Comparison of ENCODE assay signal across 13 mouse cellular contexts in genomic region chr14:40992464-40992863, GRCm38 (mm10). TPM values are rescaled to one million over a fixed set of nuclear protein-coding genes. Genes with fewer than 3 reads are reported as not detected.
DNase-seq lines count a peak whose midpoint lies in the region; ATAC-seq and TF ChIP-seq lines count a peak whose summit lies in the region.
"Had no signal": no experiment of that assay in that cellular context is flagged by ENCODE, and none has a peak within 500 bp of the region (broad histone marks: within the 10 kb centered on the region; RNA-seq: fewer than 3 reads in every experiment).

No protein-coding gene starts in this region.

- H3K4me1 ChIP-seq in lung, embryonic 14.5 days (ENCODE audit: insufficient read depth), result no peaks in the 10 kb centered on the region
- H3K4me1 ChIP-seq in lung, adult 2 months (ENCODE audit: control insufficient read depth, insufficient read depth, low read length), result no peaks in the 10 kb centered on the region
- peaks cover 78% of the 10 kb centered on the region for H3K4me1 ChIP-seq in liver, embryonic 12.5 days
- no peaks in the 10 kb centered on the region for H3K4me1 ChIP-seq in stomach, embryonic 16.5 days (ENCODE audit: control insufficient read depth, insufficient read depth, low read length)
- no peaks in the 10 kb centered on the region for H3K4me1 ChIP-seq in hindbrain, embryonic 11.5 days (replicated peaks; ENCODE audit: control insufficient read depth, insufficient read depth, low read length)
- no peaks in the 10 kb centered on the region for H3K4me1 ChIP-seq in hindbrain, embryonic 13.5 days (replicated peaks)
- H3K4me1 ChIP-seq: midbrain, embryonic 15.5 days had no signal

- peak; percentile 47 for ATAC-seq in lung, embryonic 14.5 days (ENCODE audit: insufficient read depth)
- ATAC-seq in common myeloid progenitor, adult 5-6 weeks (replicated peaks; ENCODE audit: low read depth, poor library complexity, severe bottlenecking), result peak; percentile 47; the same call in 1 of the 2 replicates
- peak; percentile 89 for ATAC-seq in liver, embryonic 12.5 days
- ATAC-seq in stomach, embryonic 16.5 days (ENCODE audit: insufficient read depth, low FRiP score), result peak; percentile 54; the same call in 1 of the 2 replicates
- ATAC-seq in hindbrain, embryonic 11.5 days (ENCODE audit: low FRiP score), result no peak
- ATAC-seq in hindbrain, embryonic 13.5 days (ENCODE audit: low FRiP score), result no peak
- ATAC-seq: midbrain, embryonic 15.5 days had no signal

- no peaks in the 10 kb centered on the region for H3K9me3 ChIP-seq in lung, embryonic 14.5 days (ENCODE audit: low read depth, low read length)
- H3K9me3 ChIP-seq in liver, embryonic 12.5 days (replicated peaks), result no peaks in the 10 kb centered on the region
- no peaks in the 10 kb centered on the region for H3K9me3 ChIP-seq in stomach, embryonic 16.5 days (replicated peaks; ENCODE audit: control insufficient read depth, low read length)
- no peaks in the 10 kb centered on the region for H3K9me3 ChIP-seq in hindbrain, embryonic 11.5 days (ENCODE audit: control insufficient read depth, low read length)
- H3K9me3 ChIP-seq in hindbrain, embryonic 13.5 days, result no peaks in the 10 kb centered on the region
- H3K9me3 ChIP-seq: midbrain, embryonic 15.5 days had no signal

- no peak for TF ChIP-seq POLR2A in lung, adult 2 months (IDR thresholded peaks at IDR 0.05; ENCODE audit: borderline replicate concordance, extremely low read depth, low read depth, low read length)

- WGBS in lung, embryonic 14.5 days, result 30% methylated on average over 6 of the region's 6 CpGs
- WGBS in lung, adult 2 months, result 42% methylated on average over 6 of the region's 6 CpGs
- 2% methylated on average over 6 of the region's 6 CpGs for WGBS in liver, embryonic 12.5 days (ENCODE audit: insufficient replicate concordance)
- WGBS in stomach, embryonic 16.5 days, result 41% methylated on average over 6 of the region's 6 CpGs
- WGBS in hindbrain, embryonic 11.5 days, result 88% methylated on average over 6 of the region's 6 CpGs
- WGBS in hindbrain, embryonic 13.5 days, result 87% methylated on average over 6 of the region's 6 CpGs

- H3K4me2 ChIP-seq in lung, embryonic 14.5 days, result no peak overlapping the region
- H3K4me2 ChIP-seq in liver, embryonic 12.5 days, result peak overlapping the region; percentile 66
- H3K4me2 ChIP-seq in stomach, embryonic 16.5 days (ENCODE audit: low read depth, low read length), result no peak overlapping the region
- H3K4me2 ChIP-seq in hindbrain, embryonic 11.5 days (replicated peaks; ENCODE audit: low read depth, low read length), result no peak overlapping the region
- H3K4me2 ChIP-seq in hindbrain, embryonic 13.5 days, result no peak overlapping the region
- H3K4me2 ChIP-seq: midbrain, embryonic 15.5 days had no signal

- no peaks in the 10 kb centered on the region for H3K27me3 ChIP-seq in lung, embryonic 14.5 days (ENCODE audit: insufficient read depth, low read length)
- no peaks in the 10 kb centered on the region for H3K27me3 ChIP-seq in liver, embryonic 12.5 days (replicated peaks)
- no peaks in the 10 kb centered on the region for H3K27me3 ChIP-seq in stomach, embryonic 16.5 days (ENCODE audit: control insufficient read depth, insufficient read depth, low read length)
- no peaks in the 10 kb centered on the region for H3K27me3 ChIP-seq in hindbrain, embryonic 11.5 days (ENCODE audit: control insufficient read depth, insufficient read depth, low read length)
- no peaks in the 10 kb centered on the region for H3K27me3 ChIP-seq in hindbrain, embryonic 13.5 days
- H3K27me3 ChIP-seq: midbrain, embryonic 15.5 days had no signal

- peak overlapping the region; percentile 52; the same call in 1 of the 2 replicates for H3K27ac ChIP-seq in lung, embryonic 14.5 days (ENCODE audit: low read depth)
- H3K27ac ChIP-seq in liver, embryonic 12.5 days, result peak overlapping the region; percentile 92
- no peak overlapping the region for H3K27ac ChIP-seq in stomach, embryonic 16.5 days (ENCODE audit: low read length)
- H3K27ac ChIP-seq in hindbrain, embryonic 11.5 days (ENCODE audit: low read depth, low read length), result no peak overlapping the region
- H3K27ac ChIP-seq in hindbrain, embryonic 13.5 days, result no peak overlapping the region
- H3K27ac ChIP-seq: midbrain, embryonic 15.5 days had no signal

- DNase-seq in lung, embryonic 14.5 days, result no peak
- DNase-seq in lung, adult 2 months, result no peak
- no peak for DNase-seq in hindbrain, embryonic 11.5 days (ENCODE audit: low spot score)
- DNase-seq in adrenal gland, adult 2 months, result no peak
- DNase-seq: adrenal gland, adult 8-10 months; heart, postnatal 14 days; lung, postnatal 10 days; right cerebral cortex, adult 18-20 months had no signal

- H3K9ac ChIP-seq in lung, embryonic 14.5 days, result no peak overlapping the region
- H3K9ac ChIP-seq in liver, embryonic 12.5 days, result peak overlapping the region; percentile 68
- H3K9ac ChIP-seq in stomach, embryonic 16.5 days (ENCODE audit: low read length), result no peak overlapping the region
- H3K9ac ChIP-seq in hindbrain, embryonic 11.5 days (ENCODE audit: low read depth, low read length), result no peak overlapping the region
- no peak overlapping the region for H3K9ac ChIP-seq in hindbrain, embryonic 13.5 days
- H3K9ac ChIP-seq: midbrain, embryonic 15.5 days had no signal

- TF ChIP-seq CTCF in lung, embryonic 14.5 days (IDR thresholded peaks at IDR 0.05; ENCODE audit: low read depth), result no peak
- TF ChIP-seq CTCF in lung, adult 2 months (IDR thresholded peaks at IDR 0.05; ENCODE audit: insufficient read depth, low read length), result no peak

- peaks cover 29% of the 10 kb centered on the region for H3K36me3 ChIP-seq in lung, embryonic 14.5 days (ENCODE audit: insufficient read depth)
- H3K36me3 ChIP-seq in liver, embryonic 12.5 days, result peaks cover 41% of the 10 kb centered on the region
- no peaks in the 10 kb centered on the region for H3K36me3 ChIP-seq in stomach, embryonic 16.5 days (ENCODE audit: control insufficient read depth, insufficient read depth, low read length)
- H3K36me3 ChIP-seq in hindbrain, embryonic 11.5 days (ENCODE audit: control insufficient read depth, insufficient read depth, low read length), result no peaks in the 10 kb centered on the region
- H3K36me3 ChIP-seq in hindbrain, embryonic 13.5 days, result peaks cover 43% of the 10 kb centered on the region

- H3K4me3 ChIP-seq in lung, embryonic 14.5 days (ENCODE audit: low read depth, low read length), result no peak overlapping the region
- H3K4me3 ChIP-seq in lung, adult 2 months (replicated peaks; ENCODE audit: extremely low read depth, low read depth, low read length), result no peak overlapping the region
- peak overlapping the region; percentile 44 for H3K4me3 ChIP-seq in liver, embryonic 12.5 days
- H3K4me3 ChIP-seq in stomach, embryonic 16.5 days (replicated peaks; ENCODE audit: low read length), result no peak overlapping the region
- H3K4me3 ChIP-seq in hindbrain, embryonic 11.5 days (ENCODE audit: low read depth, low read length), result no peak overlapping the region
- no peak overlapping the region for H3K4me3 ChIP-seq in hindbrain, embryonic 13.5 days
- H3K4me3 ChIP-seq: midbrain, embryonic 15.5 days had no signal

RNA-seq across cellular contexts. Expression of gene Fam213a, which starts 21.1 kb away (rescaled TPM):
- polyA plus RNA-seq in lung, embryonic 14.5 days (2014; fragmentation: Nextera tagmentation; extraction: Ambion mirVana), result 167 and 173 TPM in 2 replicates
- 12.6 and 12.8 TPM in 2 replicates for polyA plus RNA-seq in lung, adult 2 months (2012; rRNA removed)
- 26.4 and 32.5 TPM in 2 replicates for total RNA-seq in common myeloid progenitor, adult 5-6 weeks (2017)
- 77.7 and 79.0 TPM in 2 replicates for polyA plus RNA-seq in liver, embryonic 12.5 days (2016; fragmentation: Nextera tagmentation; extraction: Ambion mirVana)
- polyA plus RNA-seq in stomach, embryonic 16.5 days (2015; fragmentation: Nextera tagmentation; extraction: Ambion mirVana), result 42.4 and 45.1 TPM in 2 replicates
- polyA plus RNA-seq in hindbrain, embryonic 11.5 days (2014; fragmentation: Nextera tagmentation; extraction: Ambion mirVana), result 54.9 and 65.8 TPM in 2 replicates
- polyA plus RNA-seq in hindbrain, embryonic 13.5 days (2015; fragmentation: Nextera tagmentation; extraction: Ambion mirVana), result 78.5 and 81.6 TPM in 2 replicates
- 100 to 1,000 TPM in 1 of 2 experiments, 10 to 100 TPM in 1; 98.0 to 158 TPM for total RNA-seq in adrenal gland, adult 2 months (2021)
- 26.2 and 36.3 TPM in 2 replicates for polyA plus RNA-seq in adrenal gland, adult 2 months (2012; rRNA removed)

RNA-seq across cellular contexts. Expression of gene Tspan14, which starts 25.9 kb away (rescaled TPM):
- polyA plus RNA-seq in lung, embryonic 14.5 days (2014; fragmentation: Nextera tagmentation; extraction: Ambion mirVana), result 104 and 105 TPM in 2 replicates
- 82.2 and 94.2 TPM in 2 replicates for polyA plus RNA-seq in lung, adult 2 months (2012; rRNA removed)
- total RNA-seq in common myeloid progenitor, adult 5-6 weeks (2017), result 46.6 and 49.2 TPM in 2 replicates
- 44.5 and 44.6 TPM in 2 replicates for polyA plus RNA-seq in liver, embryonic 12.5 days (2016; fragmentation: Nextera tagmentation; extraction: Ambion mirVana)
- polyA plus RNA-seq in stomach, embryonic 16.5 days (2015; fragmentation: Nextera tagmentation; extraction: Ambion mirVana), result 77.3 and 88.1 TPM in 2 replicates
- 96.5 and 105 TPM in 2 replicates for polyA plus RNA-seq in hindbrain, embryonic 11.5 days (2014; fragmentation: Nextera tagmentation; extraction: Ambion mirVana)
- polyA plus RNA-seq in hindbrain, embryonic 13.5 days (2015; fragmentation: Nextera tagmentation; extraction: Ambion mirVana), result 76.4 and 77.0 TPM in 2 replicates
- total RNA-seq in adrenal gland, adult 2 months (2021), result 10 to 100 TPM; 26.3 to 35.8 TPM
- 30.7 and 31.2 TPM in 2 replicates for polyA plus RNA-seq in adrenal gland, adult 2 months (2012; rRNA removed)

Comparison
In these comparisons a context has a peak if more than half of its experiments do, and no peak if none do; other contexts are left out.
1. ATAC-seq: peak in lung, embryonic 14.5 days (single experiment), common myeloid progenitor, adult 5-6 weeks (single experiment), liver, embryonic 12.5 days (single experiment) and stomach, embryonic 16.5 days (single experiment); none in hindbrain, embryonic 11.5 days (single experiment) and hindbrain, embryonic 13.5 days (single experiment).
2. H3K27ac ChIP-seq: peak in lung, embryonic 14.5 days (single experiment) and liver, embryonic 12.5 days (single experiment); none in stomach, embryonic 16.5 days (single experiment), hindbrain, embryonic 11.5 days (single experiment) and hindbrain, embryonic 13.5 days (single experiment).